Mouse (Mus musculus): ENCODE measurements at regions not wholly inside any gene's neighbourhood (a gene's known extent, or its start where the extent isn't known, plus 50 kb on each side); places are given as distances from the start of the nearest gene placed in this dataset.

DNA sequence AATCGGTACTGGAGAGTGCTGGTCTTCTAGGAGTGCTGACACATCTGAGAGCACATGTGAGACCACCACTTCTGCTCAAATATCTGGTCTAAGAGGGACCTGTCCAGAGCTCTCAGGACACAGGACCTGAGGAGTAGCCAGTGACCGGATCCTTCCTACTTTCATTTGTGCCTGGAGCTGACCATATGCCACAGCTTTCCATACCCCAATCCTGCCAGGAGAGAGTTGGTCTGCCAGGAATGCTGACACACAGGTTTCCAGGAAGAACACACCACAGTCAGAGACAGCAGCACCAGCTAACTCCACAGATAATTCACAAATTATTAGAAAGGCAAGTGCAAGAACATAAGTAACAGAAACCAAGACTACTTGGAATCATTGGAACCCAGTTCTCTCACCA lies 906.5 kb upstream of the Cdh10 start:
- Histone ChIP-seq H3K27ac (replicated peaks) (no peak overlapping the region), H3K4me2 (no peak overlapping the region), H3K9me3 (no peaks in the 10 kb centered on the region), H3K36me3 (no peaks in the 10 kb centered on the region), H3K9ac (no peak overlapping the region), H3K4me3 (no peak overlapping the region), H3K27me3 (no peaks in the 10 kb centered on the region), H3K4me1 (replicated peaks) (no peaks in the 10 kb centered on the region)
- ATAC-seq (ENCODE audit: low FRiP score, low read depth) = no peak
- 99% methylated on average over 2 of the region's 2 CpGs for WGBS

DNA sequence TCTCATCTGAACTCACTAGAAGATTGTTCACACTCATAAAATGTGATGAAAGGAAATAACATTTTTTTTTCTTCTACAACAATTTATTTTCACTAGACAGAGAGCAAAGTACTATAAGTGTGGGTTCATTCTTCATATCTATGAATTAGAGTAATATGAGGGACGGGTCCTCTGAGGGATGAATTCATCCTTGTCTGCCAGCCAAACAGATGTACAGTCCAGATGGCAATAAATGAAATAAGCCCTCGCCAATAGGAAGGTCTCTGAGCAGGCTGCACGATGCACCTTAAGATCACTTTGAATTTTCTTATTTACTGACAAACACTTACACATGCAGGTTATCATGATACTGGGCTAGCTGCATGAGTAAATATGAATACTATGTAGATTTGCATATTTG lies 886.2 kb upstream of the Cdh10 start:
- 48% methylated on average over 3 of the region's 3 CpGs for WGBS
- no peaks in the 10 kb centered on the region for H3K27me3 ChIP-seq
- no peak overlapping the region for H3K9ac ChIP-seq
- no peaks in the 10 kb centered on the region for H3K9me3 ChIP-seq
- H3K27ac ChIP-seq (replicated peaks) = no peak overlapping the region
- no peaks in the 10 kb centered on the region for H3K36me3 ChIP-seq
- no peak overlapping the region for H3K4me3 ChIP-seq
- no peaks in the 10 kb centered on the region for H3K4me1 ChIP-seq (replicated peaks)
- no peak overlapping the region for H3K4me2 ChIP-seq
- no peak for ATAC-seq (ENCODE audit: low FRiP score, low read depth)

DNA sequence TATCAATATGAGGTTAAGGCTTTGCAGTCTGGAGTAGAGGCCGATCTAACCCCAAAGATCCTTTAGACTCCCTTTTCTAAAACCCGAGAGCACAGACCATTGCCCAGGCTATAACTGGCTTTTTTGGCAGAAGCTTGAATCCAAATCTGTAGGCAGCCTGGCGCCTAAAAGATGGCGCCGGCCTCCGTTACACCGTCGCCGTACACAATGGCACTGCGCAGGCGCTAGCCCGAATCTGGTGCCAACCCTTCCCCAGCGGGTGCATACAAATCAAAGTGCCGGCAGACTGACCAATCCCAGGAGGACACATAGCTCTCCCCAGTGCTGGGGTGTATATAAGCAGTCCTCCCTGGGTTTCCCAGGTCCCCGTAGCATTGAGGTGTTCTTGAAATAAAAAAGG lies 884.9 kb upstream of the Cdh10 start:
- Histone ChIP-seq H3K4me2 (no peak overlapping the region), H3K4me1 (replicated peaks) (no peaks in the 10 kb centered on the region), H3K4me3 (no peak overlapping the region), H3K9ac (no peak overlapping the region), H3K36me3 (no peaks in the 10 kb centered on the region), H3K27ac (replicated peaks) (no peak overlapping the region), H3K9me3 (no peaks in the 10 kb centered on the region), H3K27me3 (no peaks in the 10 kb centered on the region)
- 93% methylated on average over 15 of the region's 15 CpGs for WGBS
- ATAC-seq (ENCODE audit: low FRiP score, low read depth) = no peak

DNA sequence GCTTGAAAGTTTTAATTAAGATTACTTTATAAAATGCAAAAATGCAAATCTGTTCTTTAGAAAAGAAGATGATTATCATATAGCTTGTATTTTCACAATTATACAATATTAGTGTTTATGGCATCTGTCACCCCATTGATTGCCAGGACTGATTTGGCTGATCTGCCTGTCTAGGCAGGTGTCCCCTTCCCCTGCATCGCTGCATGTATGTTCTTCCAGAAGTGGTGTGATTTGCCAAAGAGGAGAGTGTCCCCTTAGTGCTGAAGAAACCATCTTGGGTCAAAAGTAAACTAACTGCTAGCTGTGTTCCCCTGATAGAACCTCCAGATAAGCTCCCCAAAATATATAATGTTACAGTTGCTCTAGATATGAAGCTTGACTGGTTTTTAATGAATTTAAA lies 883.3 kb upstream of the Cdh10 start:
- Histone ChIP-seq H3K9me3 (no peaks in the 10 kb centered on the region), H3K4me3 (no peak overlapping the region), H3K36me3 (no peaks in the 10 kb centered on the region), H3K9ac (no peak overlapping the region), H3K4me2 (no peak overlapping the region), H3K27ac (replicated peaks) (no peak overlapping the region), H3K27me3 (no peaks in the 10 kb centered on the region), H3K4me1 (replicated peaks) (no peaks in the 10 kb centered on the region)
- 82% methylated on average over 1 of the region's 1 CpGs for WGBS
- ATAC-seq (ENCODE audit: low FRiP score, low read depth) = no peak

DNA sequence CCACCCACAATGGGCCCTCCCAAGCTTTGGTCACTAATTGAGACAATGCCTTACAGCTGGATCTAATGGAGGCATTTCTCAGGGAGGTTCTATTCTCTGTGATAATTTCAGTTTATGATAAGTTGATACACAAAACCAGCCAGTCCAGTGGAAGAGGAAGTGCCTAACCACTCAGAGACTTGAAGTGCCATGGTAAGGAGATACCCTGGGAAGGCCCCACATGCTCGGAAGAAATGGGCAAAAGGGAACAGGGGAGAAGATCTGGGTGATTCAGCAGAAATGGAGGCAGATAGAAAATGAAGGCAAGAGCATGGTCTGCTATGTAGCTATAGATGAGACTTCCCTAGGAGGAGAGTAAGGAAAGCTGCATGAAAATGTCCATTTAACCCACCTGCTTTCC lies 856.0 kb upstream of the Cdh10 start:
- no peaks in the 10 kb centered on the region for H3K9me3 ChIP-seq
- WGBS = 85% methylated on average over 1 of the region's 1 CpGs
- ATAC-seq (ENCODE audit: low FRiP score, low read depth) = no peak
- no peak overlapping the region for H3K9ac ChIP-seq
- no peak overlapping the region for H3K4me2 ChIP-seq
- no peaks in the 10 kb centered on the region for H3K27me3 ChIP-seq
- no peaks in the 10 kb centered on the region for H3K4me1 ChIP-seq (replicated peaks)
- no peak overlapping the region for H3K4me3 ChIP-seq
- no peaks in the 10 kb centered on the region for H3K36me3 ChIP-seq
- H3K27ac ChIP-seq (replicated peaks) = no peak overlapping the region

DNA sequence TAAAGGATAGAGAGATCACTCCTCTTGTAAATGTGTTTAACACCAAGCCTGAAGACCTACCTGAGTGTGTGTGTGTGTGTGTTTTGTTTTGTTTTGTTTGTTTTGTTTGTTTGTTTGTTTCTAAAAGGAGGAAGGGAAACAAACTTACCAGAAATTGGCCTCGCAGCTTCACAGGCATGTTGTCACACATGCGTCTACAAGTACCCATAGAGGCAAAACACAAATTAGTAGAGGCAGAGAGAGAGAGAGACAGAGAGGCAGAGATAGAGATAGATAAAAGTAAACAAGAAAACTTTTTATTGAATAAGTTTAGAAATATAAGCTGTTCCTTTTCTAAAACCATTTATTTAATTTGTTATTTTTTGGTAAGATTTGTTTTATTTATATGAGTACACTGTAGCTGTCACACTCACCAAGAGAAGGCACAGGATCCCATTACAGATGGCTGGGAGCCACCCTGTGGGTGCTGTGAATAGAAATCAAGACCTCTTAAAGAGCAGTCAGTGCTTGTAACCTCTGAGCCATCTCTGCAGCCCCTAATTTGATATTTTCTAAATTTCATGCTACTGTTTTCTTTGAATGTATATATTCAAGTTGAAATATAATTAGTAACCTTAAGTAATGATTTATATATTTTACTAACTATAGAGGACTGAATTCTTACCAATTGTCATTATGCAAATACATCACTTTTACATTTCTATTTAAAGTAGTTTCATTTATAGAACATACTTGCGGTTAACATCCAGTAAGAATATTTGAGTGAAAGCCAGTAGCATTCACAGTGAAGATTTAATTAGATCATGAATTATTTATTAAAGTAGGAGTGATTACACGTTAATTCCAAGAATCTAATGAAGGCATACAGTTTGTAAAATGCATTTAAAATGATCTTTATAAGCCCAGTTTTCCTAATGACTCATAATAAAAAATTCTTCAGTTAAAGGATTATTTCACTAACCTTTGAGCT lies 855.2 kb upstream of the Cdh10 start:
- WGBS = 63% methylated on average over 4 of the region's 4 CpGs
- ATAC-seq (ENCODE audit: low FRiP score, low read depth) = no peak
- Histone ChIP-seq H3K27me3 (no peaks in the 10 kb centered on the region), H3K9me3 (no peaks in the 10 kb centered on the region), H3K36me3 (no peaks in the 10 kb centered on the region), H3K4me2 (no peak overlapping the region), H3K9ac (no peak overlapping the region), H3K27ac (replicated peaks) (no peak overlapping the region), H3K4me1 (replicated peaks) (no peaks in the 10 kb centered on the region), H3K4me3 (no peak overlapping the region)

DNA sequence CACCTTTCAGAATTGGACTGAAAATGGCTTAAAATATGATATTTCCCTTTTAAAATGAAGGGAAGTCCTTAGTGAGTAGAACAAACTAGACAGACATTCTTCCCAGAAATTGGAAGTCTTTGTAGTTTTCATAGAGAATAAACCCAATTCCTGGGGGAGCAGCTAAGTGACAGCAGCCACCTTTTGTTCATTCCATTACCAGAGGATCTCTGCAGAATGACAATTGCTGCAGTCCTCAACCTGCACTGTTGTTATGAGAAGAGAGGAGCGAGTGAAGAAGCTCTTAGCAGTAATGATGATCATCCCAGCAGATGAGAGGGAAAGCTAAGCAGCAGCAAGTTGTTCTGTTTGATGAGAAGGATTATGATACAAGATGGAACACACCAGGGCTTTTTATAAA lies 831.0 kb upstream of the Cdh10 start:
- H3K36me3 ChIP-seq = no peaks in the 10 kb centered on the region
- no peak overlapping the region for H3K27ac ChIP-seq (replicated peaks)
- ATAC-seq (ENCODE audit: low FRiP score, low read depth) = no peak
- 47% methylated on average over 1 of the region's 1 CpGs for WGBS
- H3K4me2 ChIP-seq = no peak overlapping the region
- no peaks in the 10 kb centered on the region for H3K4me1 ChIP-seq (replicated peaks)
- no peaks in the 10 kb centered on the region for H3K9me3 ChIP-seq
- H3K27me3 ChIP-seq = no peaks in the 10 kb centered on the region
- H3K9ac ChIP-seq = no peak overlapping the region
- no peak overlapping the region for H3K4me3 ChIP-seq

DNA sequence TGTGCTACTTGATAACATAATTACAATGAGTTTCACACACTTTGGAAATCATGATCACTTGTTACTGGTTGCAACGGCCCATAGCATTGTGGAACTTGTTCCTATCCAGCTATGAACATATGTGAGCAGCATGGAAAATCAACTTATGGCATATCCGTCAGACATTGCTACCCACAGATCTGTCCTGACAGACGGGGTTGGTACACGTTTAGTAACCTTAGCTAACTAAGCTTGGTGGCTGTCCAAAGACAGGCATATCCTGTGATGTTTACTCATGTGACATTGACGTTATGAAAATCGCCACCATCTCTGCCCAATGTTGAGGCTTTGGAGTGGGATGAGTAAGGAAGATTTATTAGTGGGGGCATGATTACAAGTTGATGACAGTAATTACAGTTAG lies 786.1 kb upstream of the Cdh10 start:
- H3K4me1 ChIP-seq (replicated peaks) = no peaks in the 10 kb centered on the region
- no peak overlapping the region for H3K4me2 ChIP-seq
- no peak overlapping the region for H3K4me3 ChIP-seq
- H3K9me3 ChIP-seq = no peaks in the 10 kb centered on the region
- H3K27ac ChIP-seq (replicated peaks) = no peak overlapping the region
- 90% methylated on average over 6 of the region's 6 CpGs for WGBS
- H3K9ac ChIP-seq = no peak overlapping the region
- H3K36me3 ChIP-seq = no peaks in the 10 kb centered on the region
- no peaks in the 10 kb centered on the region for H3K27me3 ChIP-seq
- no peak for ATAC-seq (ENCODE audit: low FRiP score, low read depth)

DNA sequence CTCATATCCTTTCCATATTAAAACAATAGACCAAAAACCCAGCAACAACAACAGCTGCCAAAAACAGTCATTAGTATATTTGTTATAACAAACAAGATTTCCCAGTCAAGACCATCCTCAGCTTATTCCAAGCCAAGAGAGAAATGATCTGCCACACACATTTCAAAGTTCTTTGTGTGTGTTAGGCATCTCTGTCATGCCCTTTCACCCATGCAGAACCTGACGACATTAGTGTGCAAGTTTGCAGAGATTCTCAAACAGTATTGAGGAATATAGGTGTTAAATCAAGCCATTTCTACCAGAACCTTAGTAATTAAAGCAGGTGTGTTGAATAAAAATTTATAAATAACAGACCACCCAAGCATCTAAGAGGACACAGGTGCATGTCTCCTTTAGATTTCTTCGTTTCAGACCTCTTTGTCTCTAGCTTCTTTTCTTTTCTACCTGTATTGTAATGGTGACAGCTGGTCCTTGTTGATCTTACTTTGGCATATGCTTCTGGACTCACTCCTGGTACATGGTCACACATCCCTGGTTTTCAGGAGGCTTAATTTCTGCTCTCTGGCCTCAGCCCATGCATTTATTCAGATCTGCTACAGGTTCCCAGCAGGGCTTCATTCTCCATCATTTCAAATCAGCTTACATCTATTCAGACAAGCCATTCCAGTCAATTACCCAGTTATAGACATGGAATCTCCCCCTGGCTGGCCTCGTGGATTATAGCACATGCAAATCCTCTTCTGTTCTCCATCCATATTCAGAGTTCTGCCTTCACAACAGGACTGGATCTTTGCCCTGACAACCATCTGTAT lies 766.3 kb upstream of the Cdh10 start:
- 28% methylated on average over 3 of the region's 3 CpGs for WGBS
- H3K36me3 ChIP-seq = no peaks in the 10 kb centered on the region
- H3K27ac ChIP-seq (replicated peaks) = 0 out of 2 replicates have a peak overlapping the region, but pooled peaks have one; percentile 15
- ATAC-seq (ENCODE audit: low FRiP score, low read depth) = peak; percentile 93
- H3K9ac ChIP-seq = no peak overlapping the region
- no peaks in the 10 kb centered on the region for H3K4me1 ChIP-seq (replicated peaks)
- no peak overlapping the region for H3K4me3 ChIP-seq
- no peak overlapping the region for H3K4me2 ChIP-seq
- no peaks in the 10 kb centered on the region for H3K9me3 ChIP-seq
- H3K27me3 ChIP-seq = no peaks in the 10 kb centered on the region

DNA sequence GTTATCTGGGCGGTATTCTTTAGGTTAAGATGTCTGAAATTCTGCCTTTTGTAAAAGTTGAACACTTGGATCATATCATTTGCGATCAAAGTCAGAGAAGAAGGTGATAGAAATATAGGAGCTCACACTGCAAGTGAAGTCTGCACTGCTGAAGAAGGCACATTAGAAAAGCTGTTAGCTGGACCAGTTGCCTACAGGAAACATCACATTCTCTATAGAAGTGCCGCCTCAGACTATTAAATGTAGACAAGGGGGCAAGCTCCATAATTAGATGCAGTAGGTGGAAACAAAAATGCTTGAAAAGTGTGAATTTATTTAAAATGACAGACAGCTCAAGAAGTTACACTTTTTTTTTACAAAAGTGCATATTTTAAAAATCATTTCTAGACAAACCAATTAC lies 753.2 kb upstream of the Cdh10 start:
- H3K36me3 ChIP-seq = no peaks in the 10 kb centered on the region
- H3K4me2 ChIP-seq = no peak overlapping the region
- WGBS = 90% methylated on average over 3 of the region's 3 CpGs
- no peak overlapping the region for H3K9ac ChIP-seq
- H3K9me3 ChIP-seq = no peaks in the 10 kb centered on the region
- H3K27ac ChIP-seq (replicated peaks) = no peak overlapping the region
- ATAC-seq (ENCODE audit: low FRiP score, low read depth) = no peak
- no peaks in the 10 kb centered on the region for H3K4me1 ChIP-seq (replicated peaks)
- H3K27me3 ChIP-seq = no peaks in the 10 kb centered on the region
- no peak overlapping the region for H3K4me3 ChIP-seq

DNA sequence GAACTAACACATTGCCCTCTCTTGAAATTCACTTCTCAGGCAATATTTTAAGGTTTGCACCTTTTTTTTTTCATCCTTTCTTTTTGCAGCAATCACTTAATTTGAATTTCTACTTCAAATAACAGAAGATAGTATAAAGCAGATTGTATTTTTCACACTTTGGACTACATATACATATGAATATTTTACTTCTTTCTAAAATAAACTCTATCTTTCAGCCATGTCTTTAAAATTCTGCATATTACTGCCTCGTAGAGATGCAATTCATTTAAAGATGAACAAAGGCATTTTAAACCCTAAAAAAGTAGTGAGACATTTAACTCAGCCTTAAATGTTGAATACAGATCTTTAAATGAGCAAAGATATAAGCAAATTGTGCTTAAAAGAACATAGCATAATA lies 739.1 kb upstream of the Cdh10 start:
- Histone ChIP-seq H3K4me1 (replicated peaks) (no peaks in the 10 kb centered on the region), H3K9ac (no peak overlapping the region), H3K27ac (replicated peaks) (no peak overlapping the region), H3K9me3 (no peaks in the 10 kb centered on the region), H3K27me3 (no peaks in the 10 kb centered on the region), H3K36me3 (no peaks in the 10 kb centered on the region), H3K4me2 (no peak overlapping the region), H3K4me3 (no peak overlapping the region)
- 73% methylated on average over 1 of the region's 1 CpGs for WGBS
- ATAC-seq (ENCODE audit: low FRiP score, low read depth) = no peak

Measured in hindbrain, embryonic 15.5 days (tissue).